Mouse (Mus musculus) heart, embryonic 13.5 days (tissue): Measurements from ENCODE around the gene Cdc26. TPM values are rescaled to one million over a fixed set of nuclear protein-coding genes. Genes with fewer than 3 reads are reported as not detected.

Experiments
- ATAC-seq: fragments of 200-750 bp; cut with Nextera tagmentation; 2 replicates; pipeline ENCODE4 v1.8.0; 2017; ENCODE audit warnings: moderate TSS enrichment; ENCODE audit not compliant: insufficient number of reproducible peaks, low FRiP score, low TSS enrichment; ENCODE audit errors: extremely low read depth
- H3K27ac ChIP-seq: fragments of 300-500 bp; sonication (generic); replicated peaks from 2 replicates; pipeline ENCODE4 v1.5.1; 2015; ENCODE audit warnings: moderate library complexity, mild to moderate bottlenecking, inconsistent platforms
- H3K27me3 ChIP-seq: fragments of 300-500 bp; sonication (generic); replicated peaks from 2 replicates; pipeline ENCODE4 v1.6.1; 2015; ENCODE audit warnings: mild to moderate bottlenecking, inconsistent platforms
- H3K36me3 ChIP-seq: fragments of 300-500 bp; sonication (generic); 2 replicates; pipeline ENCODE4 v1.6.1; 2015; ENCODE audit warnings: mild to moderate bottlenecking, inconsistent platforms
- H3K4me1 ChIP-seq: fragments of 300-500 bp; sonication (generic); 2 replicates; pipeline ENCODE4 v1.6.1; 2015; ENCODE audit warnings: inconsistent platforms
- H3K4me2 ChIP-seq: fragments of 300-500 bp; sonication (generic); 2 replicates; pipeline ENCODE4 v1.6.1; 2015; ENCODE audit warnings: inconsistent platforms, mild to moderate bottlenecking, moderate library complexity
- H3K4me3 ChIP-seq: fragments of 300-500 bp; sonication (generic); 2 replicates; pipeline ENCODE4 v1.5.1; 2015; ENCODE audit warnings: moderate library complexity, mild to moderate bottlenecking, inconsistent platforms
- H3K9ac ChIP-seq: fragments of 300-500 bp; sonication (generic); 2 replicates; pipeline ENCODE4 v1.6.1; 2015; ENCODE audit warnings: inconsistent platforms, mild to moderate bottlenecking, moderate library complexity
- H3K9me3 ChIP-seq: fragments of 300-500 bp; sonication (generic); 2 replicates; pipeline ENCODE4 v1.6.1; 2016; ENCODE audit warnings: inconsistent platforms
- WGBS: fragments of 180-500 bp; shearing (Covaris S2); methylation state at CpG from one replicate; pipeline ENCODE4 v1.1.7; 2015; ENCODE audit warnings: mixed read lengths; 5-methylcytosine and 5-hydroxymethylcytosine counted together
- polyA plus RNA-seq: library from polyadenylated mRNA; unstranded; fragments of >200 nt; fragmentation: Nextera tagmentation; extraction: Ambion mirVana; gene quantifications from 2 replicates; pipeline ENCODE4 v1.2.1, GENCODE M21; 2015

Cdc26 gene
- polyA plus RNA-seq, 1 experiment from 2014 or later: 82.1 TPM

GRCm38 (mm10) chr4:62360805-62361455 lies 47.5 kb downstream of the Cdc26 start:
- H3K27ac ChIP-seq: peak overlapping the region; percentile 80
- ATAC-seq: no peak; the same call in 1 of the 2 replicates
- under 1% methylated on average over 22 of the region's 22 CpGs for WGBS
- peak overlapping the region; percentile 87 for H3K9ac ChIP-seq
- peaks cover 24% of the 10 kb centered on the region for H3K4me1 ChIP-seq
- peak overlapping the region; percentile 81 for H3K4me2 ChIP-seq
- H3K36me3 ChIP-seq: peaks cover 15% of the 10 kb centered on the region
- no peaks in the 10 kb centered on the region for H3K9me3 ChIP-seq
- no peaks in the 10 kb centered on the region for H3K27me3 ChIP-seq
- H3K4me3 ChIP-seq: peak overlapping the region; percentile 80

- under 1% methylated on average over 51 of the region's 51 CpGs for WGBS
These were observed 48.2 kb downstream of the Cdc26 start, which contains the start of the genes Fkbp15 and Slc31a1 for GRCm38 (mm10) chr4:62360088-62360804. Gene Fkbp15, minus strand, starts transcription at chr4:62360548. Gene Slc31a1, plus strand, starts transcription at chr4:62360727.

GRCm38 (mm10) chr4:62359256-62359775 lies 49.1 kb downstream of the Cdc26 start:
- Histone ChIP-seq H3K27me3 (no peaks in the 10 kb centered on the region), H3K4me1 (peaks cover 24% of the 10 kb centered on the region), H3K4me2 (peak overlapping the region; percentile 81), H3K4me3 (peak overlapping the region; percentile 80), H3K27ac (no peak overlapping the region), H3K36me3 (peaks cover 15% of the 10 kb centered on the region), H3K9ac (peak overlapping the region; percentile 85), H3K9me3 (no peaks in the 10 kb centered on the region)
- ATAC-seq: no peak
- 44% methylated on average over 7 of the region's 7 CpGs for WGBS

More at GRCm38 (mm10) chr4:62360088-62360804, 48.2 kb downstream of the Cdc26 start, which contains the start of the genes Fkbp15 and Slc31a1:
- peak within 1 kb of the TSS; percentile 81 for H3K4me2 ChIP-seq
- H3K36me3 ChIP-seq: peaks cover 15% of the 10 kb centered on the region
- no peaks in the 10 kb centered on the region for H3K9me3 ChIP-seq
- H3K9ac ChIP-seq: peak within 1 kb of the TSS; percentile 87
- peak within 1 kb of the TSS; percentile 80 for H3K4me3 ChIP-seq
- ATAC-seq: peak; percentile 100
- no peaks in the 10 kb centered on the region for H3K27me3 ChIP-seq
- H3K4me1 ChIP-seq: peaks cover 24% of the 10 kb centered on the region
- H3K27ac ChIP-seq: peak within 1 kb of the TSS; percentile 83

- no peak overlapping the region for H3K4me2 ChIP-seq
- no peak overlapping the region for H3K9ac ChIP-seq
- no peak overlapping the region for H3K4me3 ChIP-seq
- H3K27me3 ChIP-seq: no peaks in the 10 kb centered on the region
- no peak for ATAC-seq
- no peaks in the 10 kb centered on the region for H3K9me3 ChIP-seq
- 96% methylated on average over 1 of the region's 1 CpGs for WGBS
- no peak overlapping the region for H3K27ac ChIP-seq
- peaks cover 20% of the 10 kb centered on the region for H3K36me3 ChIP-seq
- H3K4me1 ChIP-seq: peaks cover 24% of the 10 kb centered on the region
These were observed 50.8 kb downstream of the Cdc26 start for GRCm38 (mm10) chr4:62357631-62358148.

GRCm38 (mm10) chr4:62349371-62349770 lies 59.1 kb downstream of the Cdc26 start:
- peaks cover 51% of the 10 kb centered on the region for H3K36me3 ChIP-seq
- no peaks in the 10 kb centered on the region for H3K9me3 ChIP-seq
- no peak overlapping the region for H3K4me2 ChIP-seq
- peaks cover 12% of the 10 kb centered on the region; the same call in 1 of the 2 replicates for H3K4me1 ChIP-seq
- WGBS: 91% methylated on average over 2 of the region's 2 CpGs
- peak overlapping the region; percentile 32; the same call in 1 of the 2 replicates for H3K27ac ChIP-seq
- no peak overlapping the region for H3K4me3 ChIP-seq
- H3K9ac ChIP-seq: no peak overlapping the region
- H3K27me3 ChIP-seq: no peaks in the 10 kb centered on the region
- no peak for ATAC-seq

GRCm38 (mm10) chr4:62348329-62348705 lies 60.1 kb downstream of the Cdc26 start:
- Histone ChIP-seq H3K4me2 (peak overlapping the region; percentile 22), H3K4me3 (no peak overlapping the region), H3K9me3 (peaks cover 3% of the 10 kb centered on the region; the same call in 1 of the 2 replicates), H3K27me3 (no peaks in the 10 kb centered on the region), H3K27ac (peak overlapping the region; percentile 79), H3K36me3 (peaks cover 54% of the 10 kb centered on the region), H3K9ac (no peak overlapping the region), H3K4me1 (peaks cover 12% of the 10 kb centered on the region; the same call in 1 of the 2 replicates)
- 47% methylated on average over 2 of the region's 2 CpGs for WGBS
- no peak for ATAC-seq

- no peak overlapping the region for H3K4me3 ChIP-seq
- H3K9ac ChIP-seq: no peak overlapping the region
- H3K4me2 ChIP-seq: peak overlapping the region; percentile 22
- peak overlapping the region; percentile 79 for H3K27ac ChIP-seq
- H3K9me3 ChIP-seq: peaks cover 3% of the 10 kb centered on the region; the same call in 1 of the 2 replicates
- ATAC-seq: no peak
- no peaks in the 10 kb centered on the region for H3K27me3 ChIP-seq
- 53% methylated on average over 9 of the region's 9 CpGs for WGBS
- peaks cover 12% of the 10 kb centered on the region; the same call in 1 of the 2 replicates for H3K4me1 ChIP-seq
- peaks cover 58% of the 10 kb centered on the region for H3K36me3 ChIP-seq
These were observed 60.7 kb downstream of the Cdc26 start for GRCm38 (mm10) chr4:62347605-62348328.

- H3K4me2 ChIP-seq: no peak overlapping the region
- peaks cover 53% of the 10 kb centered on the region for H3K36me3 ChIP-seq
- H3K27ac ChIP-seq: no peak overlapping the region
- H3K4me3 ChIP-seq: no peak overlapping the region
- 70% methylated on average over 4 of the region's 4 CpGs for WGBS
- H3K27me3 ChIP-seq: no peaks in the 10 kb centered on the region
- H3K9me3 ChIP-seq: peaks cover 3% of the 10 kb centered on the region; the same call in 1 of the 2 replicates
- no peak overlapping the region for H3K9ac ChIP-seq
- peaks cover 12% of the 10 kb centered on the region; the same call in 1 of the 2 replicates for H3K4me1 ChIP-seq
- ATAC-seq: no peak
These were observed 62.6 kb downstream of the Cdc26 start for GRCm38 (mm10) chr4:62345827-62346226.

GRCm38 (mm10) chr4:62344000-62344399 lies 64.4 kb downstream of the Cdc26 start:
- peaks cover 56% of the 10 kb centered on the region for H3K36me3 ChIP-seq
- H3K4me1 ChIP-seq: peaks cover 10% of the 10 kb centered on the region; the same call in 1 of the 2 replicates
- H3K4me3 ChIP-seq: no peak overlapping the region
- H3K4me2 ChIP-seq: no peak overlapping the region
- peaks cover 3% of the 10 kb centered on the region; the same call in 1 of the 2 replicates for H3K9me3 ChIP-seq
- 82% methylated on average over 1 of the region's 1 CpGs for WGBS
- H3K27ac ChIP-seq: no peak overlapping the region
- no peak overlapping the region for H3K9ac ChIP-seq
- no peak for ATAC-seq
- no peaks in the 10 kb centered on the region for H3K27me3 ChIP-seq

GRCm38 (mm10) chr4:62338536-62338935 lies 69.9 kb downstream of the Cdc26 start:
- Histone ChIP-seq H3K27ac (no peak overlapping the region), H3K27me3 (no peaks in the 10 kb centered on the region), H3K4me3 (no peak overlapping the region), H3K9me3 (no peaks in the 10 kb centered on the region), H3K36me3 (peaks cover 78% of the 10 kb centered on the region), H3K9ac (no peak overlapping the region), H3K4me1 (no peaks in the 10 kb centered on the region), H3K4me2 (no peak overlapping the region)
- ATAC-seq: no peak
- 84% methylated on average over 5 of the region's 5 CpGs for WGBS
